Mouse (Mus musculus): ENCODE measurements around the gene Tinag.

GRCm38 (mm10) chr9:77051406-77051805 is 5.8 kb upstream of the Tinag start:
- TF ChIP-seq POLR2A (IDR thresholded peaks at IDR 0.05; ENCODE audit: control insufficient read depth in 1 of 2, insufficient read depth in 1 of 2, low read depth in 1 of 2, low read length in 2 of 2, poor library complexity in 1 of 2) (no peak), EP300 (IDR thresholded peaks at IDR 0.05; ENCODE audit: low read depth in 1 of 2, low read length in 2 of 2) (no peak), CTCF (IDR thresholded peaks at IDR 0.05 in 2 of 3, conservative IDR thresholded peaks at IDR 0.05 in 1 of 3; ENCODE audit: control insufficient read depth in 1 of 3, insufficient read depth in 1 of 3, low read depth in 2 of 3, low read length in 3 of 3, poor library complexity in 1 of 3, severe bottlenecking in 1 of 3) (no peak), SIN3A (IDR thresholded peaks at IDR 0.05; ENCODE audit: low read length) (no peak), TCF12 (IDR thresholded peaks at IDR 0.05; ENCODE audit: low read depth, low read length) (no peak), USF1 (IDR thresholded peaks at IDR 0.05; ENCODE audit: low read depth, low read length) (no peak), ZKSCAN1 (IDR thresholded peaks at IDR 0.05; ENCODE audit: low read depth, low read length) (no peak)
